Mouse (Mus musculus) ovary, postnatal 14 days (tissue): Measurements from ENCODE around the gene Csk.

Source experiments
- DNase-seq: peaks from one replicate; pipeline ENCODE4 v3.0.0; 2022; ENCODE audit warnings: low spot score

The Csk gene

GRCm38 (mm10) chr9:57604875-57605274, 48.6 kb downstream of the Csk start:
- no peak for DNase-seq

- no peak for DNase-seq
Observed at GRCm38 (mm10) chr9:57602098-57602497, 51.3 kb downstream of the Csk start.

- DNase-seq, result no peak
Observed at GRCm38 (mm10) chr9:57601353-57601706, 52.1 kb downstream of the Csk start.

- no peak for DNase-seq
Observed at GRCm38 (mm10) chr9:57600620-57601352, 52.6 kb downstream of the Csk start.

GRCm38 (mm10) chr9:57598851-57599563, 54.4 kb downstream of the Csk start:
- no peak for DNase-seq

GRCm38 (mm10) chr9:57597929-57598382, 55.5 kb downstream of the Csk start:
- DNase-seq, result no peak

- DNase-seq, result no peak
Observed at GRCm38 (mm10) chr9:57597265-57597664, 56.2 kb downstream of the Csk start.

GRCm38 (mm10) chr9:57594174-57594509, 59.3 kb downstream of the Csk start:
- no peak for DNase-seq

- no peak for DNase-seq
Observed at GRCm38 (mm10) chr9:57593454-57594173, 59.8 kb downstream of the Csk start.

- no peak for DNase-seq
Observed at GRCm38 (mm10) chr9:57590726-57591125, 62.7 kb downstream of the Csk start.

GRCm38 (mm10) chr9:57589224-57590126, 64.0 kb downstream of the Csk start, which contains the start of gene Ulk3:
TSS of gene Ulk3 (plus strand) at chr9:57589452.
- peak; percentile 62 for DNase-seq

GRCm38 (mm10) chr9:57584991-57585390, 68.4 kb downstream of the Csk start:
- no peak for DNase-seq

GRCm38 (mm10) chr9:57577144-57577849, 76.1 kb downstream of the Csk start:
- DNase-seq, result no peak
